ENCODE assay signal across 13 mouse cellular contexts in the genomic region with DNA sequence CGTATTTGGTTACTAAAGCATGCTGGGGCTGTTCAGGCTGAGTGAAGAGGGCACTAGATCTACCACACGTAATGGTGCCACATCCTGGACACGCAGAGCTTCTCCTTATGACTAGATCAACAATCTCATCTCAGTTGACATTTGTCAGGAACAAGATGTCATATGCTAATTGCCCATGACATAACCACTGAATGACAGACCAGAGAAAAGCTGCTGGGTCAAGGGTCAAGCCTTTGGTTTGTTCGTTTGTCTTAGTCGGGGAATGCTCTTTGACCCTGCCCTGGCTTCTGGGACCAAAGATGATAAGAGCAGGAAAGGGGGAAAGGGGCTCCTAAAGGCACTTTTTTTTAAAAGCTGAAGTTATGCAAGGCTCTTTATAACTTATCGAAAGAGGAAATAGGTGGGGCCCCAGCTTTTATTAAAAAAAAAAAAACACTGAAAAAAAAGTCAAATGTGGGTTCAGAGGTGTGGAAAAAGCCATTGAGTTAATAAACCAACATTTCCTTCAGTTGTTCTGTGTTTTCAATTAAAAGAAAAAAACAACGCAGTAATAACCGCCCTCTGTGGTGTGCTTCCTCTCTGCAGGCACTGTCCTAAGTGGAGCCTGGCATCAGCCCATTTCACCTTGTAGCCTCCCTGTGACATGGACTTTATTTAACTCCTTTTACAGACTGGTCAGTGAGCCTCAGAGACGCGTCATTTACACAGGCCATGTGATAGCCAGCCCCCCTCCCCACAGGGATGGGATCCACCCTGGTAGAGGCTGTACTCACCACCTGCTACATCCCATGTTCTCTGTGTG. TPM values are rescaled to one million over a fixed set of nuclear protein-coding genes. Genes with fewer than 3 reads are reported as not detected.
DNase-seq lines count a peak whose midpoint lies in the region; ATAC-seq and TF ChIP-seq lines count a peak whose summit lies in the region.
"Had no signal": no experiment of that assay in that cellular context is flagged by ENCODE, and none has a peak within 500 bp of the region (broad histone marks: within the 10 kb centered on the region; RNA-seq: fewer than 3 reads in every experiment).

No protein-coding gene starts in this region.

- no peaks in the 10 kb centered on the region for H3K4me1 ChIP-seq in kidney, postnatal 0 days (replicated peaks; ENCODE audit: insufficient read depth, low read length)
- H3K4me1 ChIP-seq in midbrain, postnatal 0 days (ENCODE audit: insufficient read depth, low read length) = no peaks in the 10 kb centered on the region
- H3K4me1 ChIP-seq: hindbrain, embryonic 12.5 days; limb, embryonic 12.5 days; neural tube, embryonic 12.5 days had no signal

- no peaks in the 10 kb centered on the region for H3K9me3 ChIP-seq in kidney, postnatal 0 days (replicated peaks; ENCODE audit: low read length)
- H3K9me3 ChIP-seq in midbrain, postnatal 0 days (ENCODE audit: low read length) = no peaks in the 10 kb centered on the region
- H3K9me3 ChIP-seq: hindbrain, embryonic 12.5 days; limb, embryonic 12.5 days; neural tube, embryonic 12.5 days had no signal

- H3K27me3 ChIP-seq in kidney, postnatal 0 days (ENCODE audit: insufficient read depth, low read length) = no peaks in the 10 kb centered on the region
- no peaks in the 10 kb centered on the region for H3K27me3 ChIP-seq in midbrain, postnatal 0 days (ENCODE audit: insufficient read depth, low read length)
- H3K27me3 ChIP-seq: hindbrain, embryonic 12.5 days; limb, embryonic 12.5 days; neural tube, embryonic 12.5 days had no signal

- no peaks in the 10 kb centered on the region for H3K36me3 ChIP-seq in kidney, postnatal 0 days (ENCODE audit: insufficient read depth, low read length)
- no peaks in the 10 kb centered on the region for H3K36me3 ChIP-seq in midbrain, postnatal 0 days (ENCODE audit: insufficient read depth, low read length)
- H3K36me3 ChIP-seq: hindbrain, embryonic 12.5 days; limb, embryonic 12.5 days; neural tube, embryonic 12.5 days had no signal

- no peak overlapping the region for H3K27ac ChIP-seq in kidney, postnatal 0 days
- no peak overlapping the region for H3K27ac ChIP-seq in midbrain, postnatal 0 days (ENCODE audit: low read depth, low read length)
- H3K27ac ChIP-seq: hindbrain, embryonic 12.5 days; limb, embryonic 12.5 days; neural tube, embryonic 12.5 days had no signal

- H3K4me2 ChIP-seq in kidney, postnatal 0 days (ENCODE audit: low read length) = no peak overlapping the region
- H3K4me2 ChIP-seq in midbrain, postnatal 0 days (ENCODE audit: low read depth, low read length, poor library complexity, severe bottlenecking) = no peak overlapping the region
- H3K4me2 ChIP-seq: hindbrain, embryonic 12.5 days; limb, embryonic 12.5 days; neural tube, embryonic 12.5 days had no signal

- H3K9ac ChIP-seq in kidney, postnatal 0 days (ENCODE audit: low read depth, low read length) = no peak overlapping the region
- H3K9ac ChIP-seq in midbrain, postnatal 0 days (replicated peaks; ENCODE audit: low read length, poor library complexity, severe bottlenecking) = no peak overlapping the region
- H3K9ac ChIP-seq: hindbrain, embryonic 12.5 days; limb, embryonic 12.5 days; neural tube, embryonic 12.5 days had no signal

- no peak for TF ChIP-seq CTCF in kidney, postnatal 0 days (IDR thresholded peaks at IDR 0.05; ENCODE audit: low read depth)
- no peak for TF ChIP-seq CTCF in midbrain, postnatal 0 days (IDR thresholded peaks at IDR 0.05)

- peak; percentile 22 for DNase-seq in kidney, postnatal 0 days (ENCODE audit: low spot score)
- no peak for DNase-seq in kidney, postnatal 4 days
- DNase-seq in CD4-positive, CD25-positive, alpha-beta regulatory T cell, adult 2 months (ENCODE audit: low read depth, low spot score) = peak; percentile 84
- DNase-seq in embryo, embryonic 10.5 days (ENCODE audit: low spot score) = peak; percentile 35
- DNase-seq in naive thymus-derived CD4-positive, alpha-beta T cell, adult 2 months (ENCODE audit: low read depth) = peak; percentile 70
- no peak for DNase-seq in urinary bladder, postnatal 4 days (ENCODE audit: low spot score in 2 of 2)
- DNase-seq in layer of hippocampus, postnatal 36 days = no peak
- DNase-seq in midbrain, postnatal 0 days (ENCODE audit: low spot score) = no peak
- DNase-seq: lung, postnatal 14 days had no signal

- WGBS in kidney, postnatal 0 days = 48% methylated on average over 10 of the region's 10 CpGs
- WGBS in midbrain, postnatal 0 days = 42% methylated on average over 10 of the region's 10 CpGs

- no peak for ATAC-seq in kidney, postnatal 0 days (replicated peaks; ENCODE audit: low FRiP score, low read depth)
- no peak for ATAC-seq in midbrain, postnatal 0 days (ENCODE audit: low FRiP score)
- ATAC-seq: forebrain, embryonic 14.5 days had no signal

- no peak overlapping the region for H3K4me3 ChIP-seq in kidney, postnatal 0 days (replicated peaks; ENCODE audit: low read depth, low read length)
- no peak overlapping the region for H3K4me3 ChIP-seq in midbrain, postnatal 0 days (ENCODE audit: low read depth, low read length)
- H3K4me3 ChIP-seq: hindbrain, embryonic 12.5 days; limb, embryonic 12.5 days; neural tube, embryonic 12.5 days had no signal

RNA-seq across cellular contexts. Expression of a gene that starts 24.5 kb away (rescaled TPM):
- 0.46 and 0.76 TPM in 2 replicates for polyA plus RNA-seq in kidney, postnatal 0 days (2015; fragmentation: Nextera tagmentation; extraction: Ambion mirVana)
- total RNA-seq in layer of hippocampus, postnatal 36 days (2021) = not detected
- total RNA-seq in midbrain, postnatal 0 days (2014; rRNA removed) = 0.05 TPM in 1 of 2 replicates, not detected in the other
- not detected in 2 replicates for polyA plus RNA-seq in midbrain, postnatal 0 days (2015; fragmentation: Nextera tagmentation; extraction: Ambion mirVana)

RNA-seq across cellular contexts. Expression of a gene that starts 25.5 kb away (rescaled TPM):
- 0.70 and 1.1 TPM in 2 replicates for polyA plus RNA-seq in kidney, postnatal 0 days (2015; fragmentation: Nextera tagmentation; extraction: Ambion mirVana)
- total RNA-seq in layer of hippocampus, postnatal 36 days (2021) = 1 to 10 TPM; 2.4 to 3.3 TPM
- total RNA-seq in midbrain, postnatal 0 days (2014; rRNA removed) = 0.90 and 1.4 TPM in 2 replicates
- 0.81 and 0.87 TPM in 2 replicates for polyA plus RNA-seq in midbrain, postnatal 0 days (2015; fragmentation: Nextera tagmentation; extraction: Ambion mirVana)

Comparison
In these comparisons a context has a peak if more than half of its experiments do, and no peak if none do; other contexts are left out.
1. DNase-seq: peak in kidney, postnatal 0 days (single experiment), CD4-positive, CD25-positive, alpha-beta regulatory T cell, adult 2 months (single experiment), embryo, embryonic 10.5 days (single experiment) and naive thymus-derived CD4-positive, alpha-beta T cell, adult 2 months (single experiment); none in kidney, postnatal 4 days (0 of 2), urinary bladder, postnatal 4 days (0 of 2), layer of hippocampus, postnatal 36 days (0 of 2) and midbrain, postnatal 0 days (single experiment).